Mouse (Mus musculus): ENCODE results near the gene Itpkb.
A peak's percentile ranks its signal among the peaks of the same experiment; 100 is the strongest.

Itpkb gene

DNA sequence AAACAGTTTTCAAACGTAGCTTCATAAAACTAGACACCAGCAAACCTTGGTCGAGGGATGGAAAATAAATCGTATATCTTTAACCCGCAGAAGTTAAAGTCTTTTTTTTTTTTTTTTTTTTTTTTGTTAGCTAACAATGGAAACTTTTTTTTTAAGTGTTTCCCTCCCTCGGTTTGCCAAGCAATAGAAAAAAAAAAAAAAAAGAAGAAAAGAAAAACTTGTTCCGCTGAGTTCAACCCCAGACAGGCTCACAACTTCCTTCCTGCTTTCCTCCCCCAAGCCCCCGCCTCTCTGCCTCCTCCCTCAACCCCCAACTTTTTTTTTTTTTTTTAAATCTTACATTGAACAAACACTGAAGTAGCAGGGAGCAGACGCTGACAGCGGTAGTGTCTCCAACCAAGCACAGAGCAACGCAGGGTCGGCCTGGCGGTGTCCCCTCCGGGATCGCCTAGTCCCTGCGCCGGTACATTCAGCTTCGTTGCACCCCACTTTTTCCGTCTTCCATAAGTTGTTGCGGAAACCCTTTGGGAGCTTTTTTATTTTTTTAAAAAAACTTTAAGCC lies at the start of gene Itpkb:
Gene Itpkb, plus strand, starts transcription at position 341 of the 562 bp plus-strand sequence.
- DNase-seq, result peak; percentile 82

DNA sequence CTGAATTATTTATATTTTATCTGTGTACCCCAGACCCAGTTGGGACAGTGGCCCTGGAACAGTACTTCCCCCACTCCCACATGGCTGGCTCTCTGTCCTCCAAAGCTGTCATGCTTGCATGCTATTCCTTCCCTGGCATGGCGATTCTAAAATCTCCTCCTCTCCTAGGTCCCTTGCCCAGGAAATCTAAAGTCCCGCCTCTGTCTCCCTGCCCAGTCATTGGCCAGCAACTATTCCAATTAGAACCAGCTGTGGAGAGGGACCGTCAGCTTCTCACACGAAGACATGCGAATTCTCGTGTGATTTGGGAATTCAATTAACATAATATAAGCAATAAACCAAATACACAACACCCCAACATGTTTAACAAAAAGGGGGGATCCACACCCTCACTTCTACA lies 47.7 kb upstream of the Itpkb start:
- DNase-seq, result no peak

DNA sequence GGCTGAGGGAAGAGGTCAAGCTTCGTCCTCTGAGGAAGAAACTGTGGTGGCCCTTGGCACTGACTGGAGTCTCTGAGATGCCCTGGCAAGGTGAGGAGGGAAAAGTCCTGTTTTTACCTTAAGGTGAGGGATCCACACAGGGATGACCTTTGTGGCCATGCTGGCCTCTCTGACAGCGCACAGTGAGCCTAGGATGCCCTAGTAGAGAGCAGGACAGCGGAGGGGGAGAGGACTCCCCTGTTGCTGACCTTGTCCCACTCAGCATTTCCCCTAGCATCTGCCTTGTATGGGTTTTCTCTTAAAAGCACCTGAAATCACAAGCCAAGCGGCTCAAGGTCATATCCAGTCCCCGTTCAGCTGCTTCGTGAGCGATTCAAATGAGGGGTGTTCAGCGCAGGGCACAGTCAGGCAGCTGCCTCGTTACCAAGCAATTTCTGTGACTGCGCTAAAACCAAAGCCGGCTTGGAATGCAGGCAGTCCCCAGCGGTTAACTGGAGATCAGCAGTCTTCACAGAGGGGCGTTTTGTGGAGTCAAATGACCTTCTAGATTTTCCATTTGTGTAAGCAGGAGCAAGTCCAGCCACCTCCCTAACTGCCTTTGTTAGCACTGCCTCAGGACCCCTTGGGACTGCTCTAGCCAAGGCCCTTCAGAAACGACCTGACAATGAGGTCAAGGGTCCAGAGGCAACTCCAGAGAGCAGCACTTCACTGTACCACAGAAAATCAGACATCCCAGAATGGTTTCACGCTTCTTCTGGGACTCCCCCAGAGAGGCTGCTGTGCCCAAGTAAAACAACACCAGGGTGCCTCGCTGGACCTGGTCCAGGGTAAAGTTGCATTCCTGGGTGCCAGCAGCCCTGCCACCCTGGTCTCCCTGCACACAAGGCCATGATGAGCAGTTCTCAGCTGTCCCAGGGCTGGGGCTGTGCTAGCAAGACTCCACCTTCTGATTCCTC lies 46.2 kb upstream of the Itpkb start:
- peak; percentile 74 for DNase-seq

DNA sequence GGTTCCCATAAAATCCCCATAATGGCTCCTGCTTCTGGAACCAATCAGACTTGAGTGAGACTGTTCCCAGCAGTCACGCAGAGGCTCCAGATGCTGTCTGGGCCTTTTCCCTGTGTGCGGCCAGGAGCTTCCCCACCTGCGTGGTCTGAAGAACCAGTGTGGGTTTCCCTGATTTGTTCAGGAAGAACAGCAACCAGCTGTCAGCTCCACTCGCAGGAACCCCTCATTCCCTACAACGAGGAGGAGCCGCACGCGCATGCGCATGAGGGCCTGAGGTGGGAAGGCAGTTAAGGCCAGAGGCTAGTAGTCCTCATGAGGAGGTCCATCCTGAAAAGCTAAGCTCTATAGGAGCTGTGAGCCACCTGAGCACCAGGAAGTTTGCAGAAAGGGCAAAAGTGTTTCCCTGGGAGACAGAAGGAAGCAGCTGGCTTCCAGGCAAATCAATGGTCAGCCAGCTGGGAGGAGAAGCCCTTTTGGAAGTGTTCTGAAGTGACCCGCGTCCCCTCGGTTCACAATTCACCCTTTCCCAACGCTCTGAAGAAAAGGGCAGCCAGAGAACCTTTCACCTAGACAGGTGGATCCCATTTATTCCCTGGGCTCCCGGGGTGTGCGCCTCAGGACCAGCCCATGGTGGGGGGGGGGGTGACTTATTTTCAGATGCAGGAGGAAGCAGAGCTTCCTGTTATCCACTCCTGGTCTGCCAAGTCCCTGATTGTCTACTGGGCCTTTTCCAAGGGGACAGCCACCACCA lies 44.0 kb upstream of the Itpkb start:
- DNase-seq, result peak; percentile 60

DNA sequence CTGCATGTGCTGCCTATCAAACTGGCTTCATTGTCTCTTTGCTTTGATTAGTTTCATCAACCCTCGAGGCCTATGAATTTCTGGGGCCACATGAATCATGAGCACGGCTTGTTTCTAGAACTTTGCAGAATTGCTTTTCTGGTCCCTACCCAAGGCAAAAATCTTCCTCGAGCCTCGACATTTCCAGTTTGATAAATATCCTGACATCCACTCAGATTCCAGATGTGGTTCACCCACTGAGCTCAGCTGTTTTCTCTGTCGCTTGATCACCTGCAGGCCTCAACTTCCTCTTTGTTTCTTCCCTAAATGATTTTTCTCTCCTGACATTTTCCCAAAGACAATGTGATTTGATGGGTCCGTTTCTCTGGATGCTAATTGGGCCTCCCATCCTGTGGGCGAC lies 42.1 kb upstream of the Itpkb start:
- no peak for DNase-seq

DNA sequence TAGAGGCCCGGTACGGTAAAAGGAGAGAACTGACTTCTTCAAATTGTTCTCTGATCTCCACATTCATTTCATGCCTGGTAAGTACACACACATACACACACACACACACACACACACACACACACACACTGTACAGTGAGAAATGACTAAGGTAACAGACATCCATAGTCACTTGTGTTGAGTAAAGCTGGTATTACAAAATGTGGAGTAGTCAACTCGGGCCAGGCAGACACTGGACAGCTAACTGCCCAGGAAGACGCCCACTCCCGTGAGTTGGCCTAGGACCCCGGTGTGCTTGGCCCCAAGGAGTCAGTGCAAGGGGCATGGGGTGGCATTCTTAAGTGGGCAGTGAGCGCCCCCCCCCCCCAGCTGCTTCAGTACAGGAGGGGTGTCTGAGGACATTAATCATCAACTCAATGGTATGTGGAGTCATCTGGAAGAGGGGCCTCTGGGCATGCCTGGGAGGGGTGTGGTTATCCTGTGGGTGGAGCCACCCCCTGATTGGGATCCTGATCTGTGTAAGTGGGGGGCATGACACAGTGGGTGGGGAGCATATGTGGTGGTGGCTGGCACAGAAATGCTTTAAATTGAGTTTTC lies 41.3 kb upstream of the Itpkb start:
- peak; percentile 63 for DNase-seq

DNA sequence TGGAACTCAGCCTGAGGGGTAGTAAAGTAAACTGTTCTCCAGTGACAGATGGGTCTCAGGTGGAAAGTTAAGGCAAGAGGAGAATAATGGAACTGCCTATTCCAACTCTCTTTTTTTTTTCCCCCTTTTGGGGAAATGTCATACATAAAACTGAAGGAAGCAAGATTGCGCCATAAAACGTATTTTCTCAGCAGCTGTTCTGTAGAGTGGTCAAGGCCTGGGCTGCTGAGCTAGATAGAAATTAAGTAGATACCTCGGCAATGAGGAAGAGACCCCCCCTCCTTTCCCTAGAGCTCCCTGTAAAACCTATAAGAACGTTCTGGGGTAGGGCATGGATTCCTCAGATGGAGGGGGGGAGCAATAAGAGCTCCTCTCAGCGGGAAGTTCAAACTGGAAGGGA lies 40.5 kb upstream of the Itpkb start:
- DNase-seq, result no peak

DNA sequence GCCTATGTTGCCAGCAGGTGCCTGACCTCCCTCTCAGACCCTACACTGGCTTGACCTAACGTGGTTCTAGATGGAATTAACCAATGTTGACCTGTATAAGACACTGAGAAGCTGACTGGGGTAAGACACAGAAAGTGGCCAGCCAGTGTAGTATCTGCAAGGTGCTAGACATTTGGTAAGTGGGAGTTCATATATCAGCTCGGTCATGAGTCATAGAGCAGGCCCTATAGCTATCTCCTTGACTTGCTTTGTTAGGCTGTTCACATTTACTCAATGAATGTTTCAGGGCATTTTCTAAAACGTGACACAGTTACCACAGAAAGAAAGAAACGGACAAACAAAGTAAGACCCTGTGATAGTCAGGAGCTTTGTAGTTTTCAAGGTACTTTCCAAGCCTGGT lies 39.9 kb upstream of the Itpkb start:
- DNase-seq, result no peak

DNA sequence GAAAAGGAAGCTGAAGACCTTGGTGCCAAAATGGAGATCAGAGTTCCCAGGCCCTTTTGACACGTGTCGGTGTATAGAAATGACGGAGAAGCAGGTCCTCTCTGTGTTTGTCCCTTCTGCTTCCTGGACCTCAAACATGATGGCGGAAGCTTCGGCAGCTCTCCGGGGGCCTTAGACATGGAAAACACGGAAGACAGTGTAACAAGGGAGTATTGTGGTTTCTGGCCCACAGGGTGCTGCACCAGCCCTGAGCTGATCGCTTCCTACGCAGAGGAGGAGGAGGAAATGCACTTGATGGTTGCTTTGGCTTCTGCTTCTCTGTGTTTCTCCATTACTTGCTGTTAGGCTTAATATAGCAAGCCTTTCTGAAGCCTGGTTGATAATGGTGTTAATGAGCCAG lies 34.2 kb upstream of the Itpkb start:
- no peak for DNase-seq

DNA sequence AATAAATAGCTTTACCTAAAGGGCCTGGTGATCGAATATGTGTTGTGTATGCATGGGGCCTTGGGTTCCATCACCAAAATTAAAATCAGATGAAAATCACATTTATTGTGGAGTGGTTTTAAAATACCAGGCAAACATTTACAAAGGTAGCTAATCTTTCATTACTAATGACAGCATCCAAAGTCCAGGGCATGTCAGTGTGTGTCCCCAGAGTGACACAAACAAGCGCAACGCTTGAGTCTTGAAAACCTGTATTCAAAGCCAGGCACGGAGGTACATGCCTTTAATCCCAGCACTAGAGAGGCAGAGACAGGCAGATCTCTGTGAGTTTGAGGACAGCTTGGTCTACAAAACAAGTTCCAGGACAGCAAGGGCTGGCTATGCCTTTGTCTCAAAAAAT lies 30.6 kb upstream of the Itpkb start:
- no peak for DNase-seq

DNA sequence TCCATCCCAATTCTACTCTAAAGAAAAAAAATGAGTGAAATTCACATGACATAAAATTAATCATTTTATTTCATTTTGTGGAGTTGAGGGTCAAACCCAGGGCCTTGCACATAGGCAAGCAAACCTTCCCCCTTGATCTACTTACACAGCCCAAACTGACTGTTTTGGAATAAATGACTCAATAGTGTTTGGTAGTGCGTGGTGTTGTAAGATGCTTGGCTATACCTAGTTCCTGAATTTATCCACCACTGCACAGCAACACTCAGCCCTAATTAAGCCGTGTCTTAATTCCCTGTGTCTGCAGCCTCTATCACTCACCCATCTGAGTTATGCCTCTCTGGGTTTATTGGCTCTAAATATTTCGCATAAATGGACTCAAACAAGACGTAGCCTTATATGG lies 30.0 kb upstream of the Itpkb start:
- DNase-seq, result no peak

DNA sequence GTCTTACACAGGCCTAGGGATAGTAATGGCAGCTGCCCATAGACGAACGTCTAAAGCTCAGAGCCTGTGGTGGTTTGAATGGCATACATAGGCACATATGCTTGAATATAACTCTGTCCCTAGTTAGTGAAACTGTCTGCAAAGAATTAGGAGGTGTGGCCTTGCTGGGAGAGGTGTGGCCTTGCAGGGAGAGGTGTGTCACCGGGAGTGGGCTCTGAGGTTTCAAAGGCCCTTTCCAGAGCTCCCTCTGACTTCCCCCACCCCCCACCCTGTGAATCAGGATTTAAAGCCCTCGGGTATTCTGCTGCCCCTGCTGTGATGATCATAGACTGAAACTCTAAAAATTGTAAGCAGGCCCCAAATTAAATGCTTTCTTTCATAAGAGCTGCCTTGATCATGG lies 29.3 kb upstream of the Itpkb start:
- DNase-seq, result no peak

DNA sequence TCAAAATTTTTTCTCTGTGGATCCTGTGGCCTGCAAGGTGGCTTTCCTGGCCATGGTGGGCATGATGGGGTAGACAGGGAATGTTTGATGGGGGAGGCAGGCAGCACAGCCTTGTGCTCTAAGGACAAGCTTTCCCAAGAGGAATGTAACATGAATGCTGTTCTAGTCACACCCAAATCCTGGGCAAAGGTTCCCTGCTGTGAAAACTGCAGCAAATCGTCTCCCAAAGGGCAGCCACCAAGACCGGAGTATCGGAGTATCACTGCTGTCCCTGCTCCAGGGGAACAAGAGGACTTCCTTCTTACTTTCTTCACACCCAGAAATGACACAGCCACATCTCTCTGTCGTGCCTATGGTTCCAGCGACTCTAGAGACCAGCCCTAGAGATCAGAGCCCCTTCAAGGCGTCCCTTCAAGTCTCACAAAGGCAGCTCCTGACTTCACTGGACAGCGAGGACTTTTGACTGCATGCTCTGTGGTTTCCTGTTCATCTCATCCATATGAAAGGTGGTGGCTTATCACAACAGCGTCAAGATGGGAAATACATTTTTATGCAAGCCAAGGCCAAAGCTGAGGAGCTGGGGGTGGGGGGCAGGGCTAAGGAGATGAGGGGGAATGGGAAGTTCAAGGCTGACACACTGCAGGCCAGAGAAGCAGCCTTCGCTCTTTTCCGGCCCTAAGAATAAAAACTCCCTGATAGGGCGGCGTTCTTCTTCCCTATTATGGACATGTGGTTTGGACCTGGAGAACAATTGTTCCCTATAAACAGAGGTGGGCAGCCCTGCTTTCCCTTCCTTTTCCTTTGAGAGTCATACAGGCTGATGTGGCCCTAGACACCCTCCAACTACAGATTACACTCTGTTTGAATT lies 27.8 kb upstream of the Itpkb start:
- DNase-seq, result peak; percentile 47

DNA sequence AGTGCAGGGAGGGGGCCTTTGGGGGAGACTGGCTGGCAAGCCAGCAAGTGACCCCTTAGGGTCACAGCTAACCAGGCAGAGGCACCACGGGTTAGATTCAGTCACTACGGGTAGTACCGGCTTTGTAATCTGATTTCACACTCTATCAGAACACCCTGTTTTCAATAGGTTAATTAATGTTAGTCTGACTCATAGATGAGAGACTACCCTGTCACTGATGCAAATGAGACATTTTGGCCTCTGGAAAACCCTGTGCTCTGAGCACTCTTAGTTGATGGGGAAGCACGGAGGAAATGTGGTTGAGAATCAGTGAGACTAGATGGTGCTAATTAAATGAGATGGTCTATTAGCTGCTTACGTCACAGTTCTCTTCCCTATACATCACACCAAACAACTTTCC lies 26.7 kb upstream of the Itpkb start:
- DNase-seq, result no peak

DNA sequence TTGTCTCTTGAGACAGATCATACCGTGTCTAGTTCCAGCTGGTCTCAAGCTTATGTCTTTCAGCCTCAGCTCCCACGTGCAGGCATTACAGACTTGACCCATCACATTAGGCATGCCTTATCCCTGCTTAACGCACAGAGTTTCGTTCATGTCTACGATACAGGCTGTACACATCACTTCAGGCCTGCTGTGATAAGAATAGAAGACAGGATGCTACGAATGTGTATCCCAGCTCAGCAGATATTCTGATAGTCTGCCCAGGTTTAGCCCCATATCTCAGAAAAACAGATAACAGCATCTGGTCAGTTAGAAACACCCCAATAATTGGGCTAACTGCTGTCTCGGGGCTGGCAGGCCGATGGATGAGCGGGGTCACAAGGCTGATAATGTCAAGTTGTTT lies 23.4 kb upstream of the Itpkb start:
- DNase-seq, result no peak

DNA sequence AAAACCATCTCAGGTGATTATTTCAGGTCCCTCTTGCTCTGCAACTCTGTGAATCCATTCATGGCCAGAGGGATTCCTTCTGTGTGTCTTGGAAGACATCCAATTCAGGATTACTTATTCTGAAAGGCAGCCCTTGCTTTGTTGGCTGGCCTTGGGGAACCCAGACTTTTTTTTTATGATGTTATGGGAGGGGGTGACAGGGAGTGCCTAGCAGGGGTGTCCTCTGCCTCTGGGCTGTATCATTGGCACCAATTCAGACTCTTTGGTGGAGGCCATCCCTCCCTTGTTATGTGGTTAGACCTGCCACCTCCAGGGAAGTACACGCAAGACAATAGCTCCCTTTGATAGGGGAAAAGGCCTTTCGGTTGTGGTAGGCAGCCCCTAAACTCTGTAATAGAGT lies 22.6 kb upstream of the Itpkb start:
- DNase-seq, result no peak

DNA sequence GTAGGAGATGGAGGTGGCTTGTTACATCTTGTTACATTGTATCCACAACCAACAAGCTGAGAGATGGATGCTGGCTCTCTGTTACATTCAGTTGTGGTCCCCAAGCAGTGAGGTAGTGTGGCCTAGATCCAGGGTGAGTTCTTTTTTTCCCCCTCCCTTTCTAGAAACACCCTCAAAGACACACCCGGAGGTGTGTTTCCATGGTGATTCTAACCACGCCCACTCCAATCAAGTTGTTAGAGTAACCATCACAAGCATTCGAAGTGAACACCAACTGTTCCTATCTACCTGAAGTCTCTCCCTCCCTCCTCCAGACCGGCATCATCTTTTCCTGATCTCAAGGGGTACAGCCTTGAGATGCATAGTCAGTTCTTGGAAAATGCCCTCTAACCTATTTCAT lies 21.4 kb upstream of the Itpkb start:
- DNase-seq, result no peak

DNA sequence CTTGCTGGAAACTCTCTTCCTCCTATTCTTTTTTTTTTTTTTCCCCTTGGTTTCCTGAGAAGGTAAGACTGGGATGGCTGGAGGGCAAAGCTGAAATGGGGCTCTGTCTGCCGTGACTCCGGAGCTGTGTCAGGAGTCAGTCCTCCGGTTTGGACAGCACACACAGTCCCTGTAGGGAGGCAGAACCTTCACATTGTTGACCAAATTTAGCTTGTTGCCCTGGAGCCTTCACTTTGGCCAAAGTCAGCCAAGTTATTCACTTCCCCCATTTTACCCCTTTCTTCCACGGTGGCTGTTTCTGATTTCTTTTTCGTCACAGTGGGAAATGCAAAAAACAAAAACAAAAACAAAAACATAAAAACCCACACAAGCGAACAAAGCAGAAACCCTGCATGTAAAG lies 18.0 kb upstream of the Itpkb start:
- no peak for DNase-seq

DNA sequence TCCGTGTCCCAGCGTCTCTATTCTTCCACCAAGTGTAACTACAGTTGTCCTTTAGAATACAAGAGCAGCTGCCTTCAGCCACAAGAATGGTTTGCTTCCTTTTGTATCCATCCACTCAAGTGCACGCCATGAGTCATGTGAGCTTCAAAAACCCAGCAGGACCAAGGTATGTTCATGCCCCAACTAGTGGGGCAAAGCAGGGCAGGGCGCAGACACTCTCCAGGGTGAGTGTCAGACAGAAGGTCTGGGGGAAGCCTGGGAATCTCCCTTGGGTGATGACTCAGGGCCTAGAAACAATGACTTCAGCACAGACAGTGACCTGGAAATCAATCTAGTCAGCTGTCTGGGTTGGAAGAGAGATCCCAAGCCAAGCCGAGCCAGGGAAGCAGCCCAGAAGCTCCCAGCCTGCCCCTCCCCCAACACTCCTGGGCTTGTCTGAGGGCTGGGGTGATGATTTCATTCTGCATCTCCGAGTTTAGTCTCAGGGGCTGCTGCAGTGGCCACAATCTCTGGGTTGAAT lies 17.4 kb upstream of the Itpkb start:
- peak; percentile 60 for DNase-seq

DNA sequence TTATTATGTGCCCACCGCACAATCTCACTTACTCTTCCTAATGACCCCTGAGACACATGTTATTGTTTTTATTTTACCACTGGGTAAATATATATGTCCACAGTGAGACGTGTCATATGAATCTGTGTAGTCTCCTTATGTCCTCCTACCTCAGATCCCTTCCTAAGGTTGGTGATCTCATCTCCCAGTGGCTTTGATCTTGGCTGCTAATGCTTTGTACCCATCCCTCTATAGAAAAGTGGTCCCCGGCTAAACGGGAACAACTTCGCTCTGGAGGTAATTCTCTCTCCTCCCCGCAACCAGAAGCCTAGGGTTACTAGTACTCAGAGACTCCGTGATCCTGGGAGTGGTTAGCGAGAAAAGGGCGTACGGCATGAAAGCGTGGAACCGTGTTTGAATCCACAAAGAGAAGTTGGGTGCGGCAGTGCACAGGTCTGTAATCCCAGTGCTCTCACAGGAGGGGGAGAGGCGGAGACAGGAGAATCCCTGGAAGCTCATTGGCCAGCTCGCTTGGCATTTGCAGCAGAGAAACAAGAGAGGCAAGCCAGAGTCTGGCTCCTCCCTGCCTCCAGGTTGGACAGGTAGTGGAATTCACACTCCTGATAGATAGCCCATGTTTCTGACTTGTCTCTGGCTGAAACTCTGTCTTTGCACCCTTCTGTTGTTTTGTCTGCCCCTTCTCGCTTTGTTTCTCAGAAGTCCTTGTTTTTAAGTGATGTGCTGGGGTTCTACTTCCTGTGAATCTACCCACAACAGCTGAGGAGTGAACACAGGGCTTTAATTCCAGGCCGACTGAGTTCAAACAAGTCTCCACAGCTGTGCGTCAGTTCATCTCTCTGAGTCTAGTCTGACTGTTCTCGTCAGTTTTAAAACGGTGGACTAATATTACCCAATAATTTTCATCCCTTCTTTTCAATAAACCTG lies 16.5 kb upstream of the Itpkb start:
- DNase-seq, result peak; percentile 78

DNA sequence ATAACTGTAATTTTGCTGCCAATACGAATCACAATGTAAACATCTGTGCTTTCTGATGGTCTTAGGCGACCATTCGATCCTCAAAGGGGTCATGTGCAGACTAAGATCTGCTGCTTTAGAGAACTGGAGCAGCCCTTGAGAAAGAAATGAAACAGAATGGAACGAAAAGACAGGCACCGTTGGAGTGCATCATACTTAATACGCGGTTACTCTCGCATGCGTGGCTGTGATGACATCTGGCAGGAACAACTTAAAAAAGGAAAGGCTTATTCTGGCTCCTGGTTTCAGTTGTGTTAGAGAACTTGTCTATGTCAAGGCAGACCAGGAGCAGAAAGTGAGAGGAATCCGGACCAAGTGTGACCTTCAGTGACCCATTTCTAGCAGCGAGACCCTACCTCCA lies 15.6 kb upstream of the Itpkb start:
- no peak for DNase-seq

All from kidney, postnatal 14 days (tissue).